Mouse (Mus musculus) intestine, embryonic 16.5 days (tissue): ENCODE measurements around the gene Hoxa5. TPM values are rescaled to one million over a fixed set of nuclear protein-coding genes. Genes with fewer than 3 reads are reported as not detected.

Experiments
- ATAC-seq: fragments of 200-750 bp; cut with Nextera tagmentation; 2 replicates; pipeline ENCODE4 v1.8.0; 2017; ENCODE audit warnings: moderate TSS enrichment, moderate library complexity
- H3K27ac ChIP-seq: fragments of 300-500 bp; sonication (generic); 2 replicates; pipeline ENCODE4 v1.5.1; 2014; ENCODE audit warnings: mild to moderate bottlenecking, low read length
- H3K27me3 ChIP-seq: fragments of 300-500 bp; sonication (generic); replicated peaks from 2 replicates; pipeline ENCODE4 v1.6.1; 2014; ENCODE audit warnings: low read length, control low read depth, mixed read lengths; ENCODE audit not compliant: control insufficient read depth, insufficient read depth
- H3K36me3 ChIP-seq: fragments of 300-500 bp; sonication (generic); 2 replicates; pipeline ENCODE4 v1.6.1; 2014; ENCODE audit warnings: low read length, control low read depth; ENCODE audit not compliant: control insufficient read depth, insufficient read depth
- H3K4me1 ChIP-seq: fragments of 300-500 bp; sonication (generic); 2 replicates; pipeline ENCODE4 v1.6.1; 2014; ENCODE audit warnings: low read length, control low read depth, mixed read lengths; ENCODE audit not compliant: control insufficient read depth, insufficient read depth
- H3K4me2 ChIP-seq: fragments of 300-500 bp; sonication (generic); 2 replicates; pipeline ENCODE4 v1.6.1; 2014; ENCODE audit warnings: low read depth, low read length, control low read depth
- H3K4me3 ChIP-seq: fragments of 300-500 bp; sonication (generic); 2 replicates; pipeline ENCODE4 v1.5.1; 2014; ENCODE audit warnings: mild to moderate bottlenecking, low read length
- H3K9ac ChIP-seq: fragments of 300-500 bp; sonication (generic); 2 replicates; pipeline ENCODE4 v1.6.1; 2014; ENCODE audit warnings: low read depth, low read length
- H3K9me3 ChIP-seq: fragments of 300-500 bp; sonication (generic); 2 replicates; pipeline ENCODE4 v1.6.1; 2016; ENCODE audit warnings: low read length, control low read depth; ENCODE audit not compliant: control insufficient read depth
- WGBS: fragments of 180-500 bp; shearing (Covaris S2); extraction: QIAGEN DNeasy Blood & Tissue Kit; methylation state at CpG from one replicate; pipeline ENCODE4 v1.1.7; 2014; 5-methylcytosine and 5-hydroxymethylcytosine counted together
- polyA plus RNA-seq: library from polyadenylated mRNA; unstranded; fragments of >200 nt; fragmentation: Nextera tagmentation; extraction: Ambion mirVana; gene quantifications from 2 replicates; pipeline ENCODE4 v1.2.1, GENCODE M21; 2015

The Hoxa5 gene
- polyA plus RNA-seq, 1 experiment from 2014 or later: 15.3 TPM

- 3% methylated on average over 38 of the region's 38 CpGs for WGBS
- peaks cover 78% of the 10 kb centered on the region for H3K27me3 ChIP-seq
- H3K4me2 ChIP-seq: peak overlapping the region; percentile 25; the same call in 1 of the 2 replicates
- no peak for ATAC-seq
- peak overlapping the region; percentile 37; the same call in 1 of the 2 replicates for H3K27ac ChIP-seq
- H3K36me3 ChIP-seq: no peaks in the 10 kb centered on the region
- no peaks in the 10 kb centered on the region for H3K4me1 ChIP-seq
- H3K4me3 ChIP-seq: peak overlapping the region; percentile 32
- H3K9ac ChIP-seq: peak overlapping the region; percentile 60
- no peaks in the 10 kb centered on the region for H3K9me3 ChIP-seq
Measured at GRCm38 (mm10) chr6:52228475-52229465, 24.4 kb upstream of the Hoxa5 start.

GRCm38 (mm10) chr6:52227470-52228222 is 23.3 kb upstream of the Hoxa5 start:
- Histone ChIP-seq H3K36me3 (no peaks in the 10 kb centered on the region), H3K9ac (no peak overlapping the region), H3K27me3 (peaks cover 75% of the 10 kb centered on the region), H3K4me2 (no peak overlapping the region), H3K4me1 (no peaks in the 10 kb centered on the region), H3K4me3 (no peak overlapping the region), H3K9me3 (no peaks in the 10 kb centered on the region), H3K27ac (no peak overlapping the region)
- WGBS: 7% methylated on average over 11 of the region's 11 CpGs
- ATAC-seq: no peak

- peaks cover 80% of the 10 kb centered on the region for H3K27me3 ChIP-seq
- WGBS: 5% methylated on average over 26 of the region's 26 CpGs
- no peak for ATAC-seq
Measured at GRCm38 (mm10) chr6:52226569-52227257, 22.3 kb upstream of the Hoxa5 start.

GRCm38 (mm10) chr6:52225612-52226568 is 21.5 kb upstream of the Hoxa5 start:
- no peak for ATAC-seq
- peaks cover 82% of the 10 kb centered on the region for H3K27me3 ChIP-seq

More at GRCm38 (mm10) chr6:52226569-52227257, 22.3 kb upstream of the Hoxa5 start:
- H3K36me3 ChIP-seq: no peaks in the 10 kb centered on the region
- no peaks in the 10 kb centered on the region for H3K9me3 ChIP-seq
- peak overlapping the region; percentile 27; the same call in 1 of the 2 replicates for H3K4me2 ChIP-seq
- H3K4me3 ChIP-seq: peak overlapping the region; percentile 38; the same call in 1 of the 2 replicates
- H3K9ac ChIP-seq: peak overlapping the region; percentile 24; the same call in 1 of the 2 replicates
- peak overlapping the region; percentile 45 for H3K27ac ChIP-seq
- H3K4me1 ChIP-seq: peaks cover 1% of the 10 kb centered on the region; the same call in 1 of the 2 replicates

GRCm38 (mm10) chr6:52224895-52225611 is 20.7 kb upstream of the Hoxa5 start:
- Histone ChIP-seq H3K9ac (peak overlapping the region; percentile 55), H3K9me3 (no peaks in the 10 kb centered on the region), H3K36me3 (no peaks in the 10 kb centered on the region), H3K27ac (no peak overlapping the region), H3K4me3 (peak overlapping the region; percentile 38), H3K27me3 (peaks cover 84% of the 10 kb centered on the region), H3K4me1 (peaks cover 6% of the 10 kb centered on the region; the same call in 1 of the 2 replicates), H3K4me2 (peak overlapping the region; percentile 40)
- no peak for ATAC-seq
- WGBS: 5% methylated on average over 33 of the region's 36 CpGs

More at GRCm38 (mm10) chr6:52225612-52226568, 21.5 kb upstream of the Hoxa5 start:
- WGBS: 2% methylated on average over 69 of the region's 69 CpGs
- H3K4me1 ChIP-seq: peaks cover 6% of the 10 kb centered on the region; the same call in 1 of the 2 replicates
- H3K27ac ChIP-seq: no peak overlapping the region
- H3K36me3 ChIP-seq: no peaks in the 10 kb centered on the region
- H3K4me3 ChIP-seq: peak overlapping the region; percentile 38
- H3K9me3 ChIP-seq: no peaks in the 10 kb centered on the region
- peak overlapping the region; percentile 55 for H3K9ac ChIP-seq
- peak overlapping the region; percentile 40 for H3K4me2 ChIP-seq

GRCm38 (mm10) chr6:52223939-52224760 is 19.8 kb upstream of the Hoxa5 start:
- Histone ChIP-seq H3K27me3 (peaks cover 85% of the 10 kb centered on the region), H3K4me3 (peak overlapping the region; percentile 38), H3K9me3 (no peaks in the 10 kb centered on the region), H3K36me3 (no peaks in the 10 kb centered on the region), H3K4me2 (peak overlapping the region; percentile 40), H3K9ac (no peak overlapping the region), H3K4me1 (peaks cover 6% of the 10 kb centered on the region; the same call in 1 of the 2 replicates), H3K27ac (no peak overlapping the region)
- ATAC-seq: no peak
- WGBS: 12% methylated on average over 24 of the region's 24 CpGs

- no peak for ATAC-seq
- Histone ChIP-seq H3K9ac (peak overlapping the region; percentile 33; the same call in 1 of the 2 replicates), H3K36me3 (no peaks in the 10 kb centered on the region), H3K4me2 (peak overlapping the region; percentile 30; the same call in 1 of the 2 replicates), H3K4me1 (peaks cover 6% of the 10 kb centered on the region; the same call in 1 of the 2 replicates), H3K4me3 (peak overlapping the region; percentile 12; the same call in 1 of the 2 replicates), H3K27ac (no peak overlapping the region), H3K9me3 (no peaks in the 10 kb centered on the region), H3K27me3 (peaks cover 86% of the 10 kb centered on the region)
- 38% methylated on average over 13 of the region's 13 CpGs for WGBS
Measured at GRCm38 (mm10) chr6:52222729-52223128, 18.3 kb upstream of the Hoxa5 start.
